Mouse (Mus musculus): Measurements from ENCODE around the gene Mapk1ip1. TPM values are rescaled to one million over a fixed set of nuclear protein-coding genes. Genes with fewer than 3 reads are reported as not detected.

The Mapk1ip1 gene
- polyA plus RNA-seq, 1 experiment from 2014 or later: 16.2 TPM

- no peaks in the 10 kb centered on the region for H3K9me3 ChIP-seq (ENCODE audit: control insufficient read depth, low read length)
- no peaks in the 10 kb centered on the region for H3K4me1 ChIP-seq (ENCODE audit: control insufficient read depth, insufficient read depth, low read length)
- H3K27ac ChIP-seq (ENCODE audit: low read depth, low read length): no peak overlapping the region
- H3K36me3 ChIP-seq (ENCODE audit: control insufficient read depth, insufficient read depth, low read length): peaks cover 2% of the 10 kb centered on the region; the same call in 1 of the 2 replicates
- H3K4me3 ChIP-seq (ENCODE audit: low read depth, low read length): no peak overlapping the region
- ATAC-seq (ENCODE audit: low FRiP score) (no peak), DNase-seq (ENCODE audit: low spot score, missing footprints) (no peak)
- WGBS: 78% methylated on average over 3 of the region's 3 CpGs
- no peaks in the 10 kb centered on the region for H3K27me3 ChIP-seq (ENCODE audit: control insufficient read depth, insufficient read depth, low read length)
- no peak overlapping the region for H3K9ac ChIP-seq (ENCODE audit: low read length)
- H3K4me2 ChIP-seq: no peak overlapping the region
Measured at GRCm38 (mm10) chr7:138863950-138864572, 18.0 kb upstream of the Mapk1ip1 start.

DNA sequence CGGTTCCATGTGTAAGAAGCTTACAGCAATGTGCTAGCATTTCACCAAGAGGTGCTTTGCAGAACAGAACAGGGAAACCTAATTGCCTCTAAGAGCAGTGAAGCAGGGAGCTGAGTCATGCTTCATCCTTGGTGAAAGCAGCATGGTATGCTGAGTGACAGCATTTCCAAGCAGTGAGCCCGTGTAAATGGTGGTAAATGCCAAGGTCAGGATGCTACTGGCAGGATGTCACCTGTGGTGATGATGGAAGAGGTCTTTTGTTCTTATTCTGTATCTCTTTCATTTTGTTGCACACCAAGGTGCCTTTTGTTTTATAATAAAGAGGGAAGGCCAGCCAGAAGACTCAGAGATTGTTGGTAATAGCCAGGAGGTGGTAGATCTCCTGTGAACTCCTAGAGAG lies 10.6 kb upstream of the Mapk1ip1 start:
- H3K9me3 ChIP-seq (ENCODE audit: control insufficient read depth, low read length): no peaks in the 10 kb centered on the region
- no peaks in the 10 kb centered on the region for H3K36me3 ChIP-seq (ENCODE audit: control insufficient read depth, insufficient read depth, low read length)
- H3K4me1 ChIP-seq (ENCODE audit: control insufficient read depth, insufficient read depth, low read length): no peaks in the 10 kb centered on the region
- H3K9ac ChIP-seq (ENCODE audit: low read length): no peak overlapping the region
- no peaks in the 10 kb centered on the region for H3K27me3 ChIP-seq (ENCODE audit: control insufficient read depth, insufficient read depth, low read length)
- no peak overlapping the region for H3K27ac ChIP-seq (ENCODE audit: low read depth, low read length)
- WGBS: 83% methylated on average over 2 of the region's 2 CpGs
- ATAC-seq (ENCODE audit: low FRiP score) (no peak), DNase-seq (ENCODE audit: low spot score, missing footprints) (no peak)
- H3K4me2 ChIP-seq: no peak overlapping the region
- H3K4me3 ChIP-seq (ENCODE audit: low read depth, low read length): no peak overlapping the region

DNA sequence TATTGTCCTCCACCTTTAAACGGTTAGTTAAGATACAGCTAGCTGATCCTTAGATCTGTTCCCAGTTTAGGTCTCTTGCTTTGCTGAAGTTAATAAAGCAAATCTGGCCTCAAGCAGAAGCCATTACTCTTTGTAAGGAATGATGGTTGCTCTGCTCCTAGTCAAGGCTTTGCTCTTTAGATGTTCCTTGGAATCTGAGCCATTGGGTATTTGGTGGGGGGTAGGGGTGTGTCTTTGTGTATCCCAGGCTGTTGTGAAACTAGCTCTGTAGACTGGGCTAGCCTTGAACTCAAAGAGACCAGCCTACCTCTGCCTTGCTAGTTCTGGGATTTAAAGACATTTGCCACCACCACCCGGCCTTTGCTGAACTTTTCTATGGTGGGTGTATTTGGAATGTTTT lies 8.1 kb upstream of the Mapk1ip1 start:
- no peak overlapping the region for H3K4me2 ChIP-seq
- H3K4me3 ChIP-seq (ENCODE audit: low read depth, low read length): no peak overlapping the region
- ATAC-seq (ENCODE audit: low FRiP score) (no peak), DNase-seq (ENCODE audit: low spot score, missing footprints) (peak; percentile 62)
- no peaks in the 10 kb centered on the region for H3K9me3 ChIP-seq (ENCODE audit: control insufficient read depth, low read length)
- 93% methylated on average over 2 of the region's 2 CpGs for WGBS
- no peaks in the 10 kb centered on the region for H3K36me3 ChIP-seq (ENCODE audit: control insufficient read depth, insufficient read depth, low read length)
- H3K9ac ChIP-seq (ENCODE audit: low read length): no peak overlapping the region
- H3K27me3 ChIP-seq (ENCODE audit: control insufficient read depth, insufficient read depth, low read length): no peaks in the 10 kb centered on the region
- H3K4me1 ChIP-seq (ENCODE audit: control insufficient read depth, insufficient read depth, low read length): peaks cover 4% of the 10 kb centered on the region; the same call in 1 of the 2 replicates
- no peak overlapping the region for H3K27ac ChIP-seq (ENCODE audit: low read depth, low read length)

- 93% methylated on average over 4 of the region's 4 CpGs for WGBS
- no peaks in the 10 kb centered on the region for H3K36me3 ChIP-seq (ENCODE audit: control insufficient read depth, insufficient read depth, low read length)
- no peak for DNase-seq (ENCODE audit: low spot score, missing footprints)
Measured at GRCm38 (mm10) chr7:138853417-138854031, 7.5 kb upstream of the Mapk1ip1 start.

DNA sequence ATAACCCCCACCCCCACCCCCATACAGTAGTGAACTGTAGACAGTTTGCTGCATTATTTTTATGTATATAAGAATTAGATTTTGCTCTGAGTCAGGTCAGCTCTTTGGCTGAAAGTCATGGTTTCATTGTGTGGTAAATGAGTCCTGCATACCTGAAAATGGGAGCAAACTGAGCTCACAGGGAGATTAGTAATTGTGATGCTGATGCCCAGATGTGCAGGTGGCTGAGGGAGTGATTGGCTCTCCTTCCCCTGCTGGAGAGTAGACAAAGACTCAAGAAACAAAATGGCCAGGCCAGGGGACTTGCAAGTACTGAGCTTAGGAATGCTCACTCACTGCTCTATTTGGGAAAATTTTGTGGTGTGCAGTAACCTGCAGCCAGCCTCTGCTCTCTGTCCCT lies 4.0 kb upstream of the Mapk1ip1 start:
- no peak for DNase-seq (ENCODE audit: low spot score, missing footprints)
- Histone ChIP-seq H3K9me3 (ENCODE audit: control insufficient read depth, low read length) (no peaks in the 10 kb centered on the region), H3K36me3 (ENCODE audit: control insufficient read depth, insufficient read depth, low read length) (no peaks in the 10 kb centered on the region), H3K9ac (ENCODE audit: low read length) (no peak overlapping the region), H3K27ac (ENCODE audit: low read depth, low read length) (no peak overlapping the region), H3K27me3 (ENCODE audit: control insufficient read depth, insufficient read depth, low read length) (no peaks in the 10 kb centered on the region), H3K4me1 (ENCODE audit: control insufficient read depth, insufficient read depth, low read length) (peaks cover 20% of the 10 kb centered on the region), H3K4me2 (no peak overlapping the region), H3K4me3 (ENCODE audit: low read depth, low read length) (no peak overlapping the region)
- no peak for ATAC-seq (ENCODE audit: low FRiP score)

More at GRCm38 (mm10) chr7:138853417-138854031, 7.5 kb upstream of the Mapk1ip1 start:
- no peak for ATAC-seq (ENCODE audit: low FRiP score)
- no peak overlapping the region for H3K4me3 ChIP-seq (ENCODE audit: low read depth, low read length)
- no peak overlapping the region for H3K9ac ChIP-seq (ENCODE audit: low read length)
- H3K4me1 ChIP-seq (ENCODE audit: control insufficient read depth, insufficient read depth, low read length): peaks cover 4% of the 10 kb centered on the region; the same call in 1 of the 2 replicates
- no peaks in the 10 kb centered on the region for H3K9me3 ChIP-seq (ENCODE audit: control insufficient read depth, low read length)
- no peak overlapping the region for H3K4me2 ChIP-seq
- H3K27me3 ChIP-seq (ENCODE audit: control insufficient read depth, insufficient read depth, low read length): no peaks in the 10 kb centered on the region
- no peak overlapping the region for H3K27ac ChIP-seq (ENCODE audit: low read depth, low read length)

GRCm38 (mm10) chr7:138848028-138848920 lies 2.2 kb upstream of the Mapk1ip1 start:
- ATAC-seq (ENCODE audit: low FRiP score) (no peak), DNase-seq (ENCODE audit: low spot score, missing footprints) (peak; percentile 79)
- H3K36me3 ChIP-seq (ENCODE audit: control insufficient read depth, insufficient read depth, low read length): no peaks in the 10 kb centered on the region
- H3K9ac ChIP-seq (ENCODE audit: low read length): no peak overlapping the region
- H3K27me3 ChIP-seq (ENCODE audit: control insufficient read depth, insufficient read depth, low read length): no peaks in the 10 kb centered on the region
- peaks cover 31% of the 10 kb centered on the region for H3K4me1 ChIP-seq (ENCODE audit: control insufficient read depth, insufficient read depth, low read length)
- no peak overlapping the region for H3K4me2 ChIP-seq
- H3K27ac ChIP-seq (ENCODE audit: low read depth, low read length): no peak overlapping the region
- 88% methylated on average over 7 of the region's 7 CpGs for WGBS
- no peaks in the 10 kb centered on the region for H3K9me3 ChIP-seq (ENCODE audit: control insufficient read depth, low read length)
- H3K4me3 ChIP-seq (ENCODE audit: low read depth, low read length): no peak overlapping the region

- no peaks in the 10 kb centered on the region for H3K36me3 ChIP-seq (ENCODE audit: control insufficient read depth, insufficient read depth, low read length)
- H3K4me3 ChIP-seq (ENCODE audit: low read depth, low read length): peak overlapping the region; percentile 80
- 54% methylated on average over 13 of the region's 13 CpGs for WGBS
- H3K27me3 ChIP-seq (ENCODE audit: control insufficient read depth, insufficient read depth, low read length): no peaks in the 10 kb centered on the region
- no peak for ATAC-seq (ENCODE audit: low FRiP score)
- no peaks in the 10 kb centered on the region for H3K9me3 ChIP-seq (ENCODE audit: control insufficient read depth, low read length)
- peak overlapping the region; percentile 96 for H3K9ac ChIP-seq (ENCODE audit: low read length)
- H3K4me2 ChIP-seq: peak overlapping the region; percentile 73
- peaks cover 31% of the 10 kb centered on the region for H3K4me1 ChIP-seq (ENCODE audit: control insufficient read depth, insufficient read depth, low read length)
- peak; percentile 60 for DNase-seq (ENCODE audit: low spot score, missing footprints)
- no peak overlapping the region for H3K27ac ChIP-seq (ENCODE audit: low read depth, low read length)
Measured at GRCm38 (mm10) chr7:138847316-138848027, 1.4 kb upstream of the Mapk1ip1 start.

DNA sequence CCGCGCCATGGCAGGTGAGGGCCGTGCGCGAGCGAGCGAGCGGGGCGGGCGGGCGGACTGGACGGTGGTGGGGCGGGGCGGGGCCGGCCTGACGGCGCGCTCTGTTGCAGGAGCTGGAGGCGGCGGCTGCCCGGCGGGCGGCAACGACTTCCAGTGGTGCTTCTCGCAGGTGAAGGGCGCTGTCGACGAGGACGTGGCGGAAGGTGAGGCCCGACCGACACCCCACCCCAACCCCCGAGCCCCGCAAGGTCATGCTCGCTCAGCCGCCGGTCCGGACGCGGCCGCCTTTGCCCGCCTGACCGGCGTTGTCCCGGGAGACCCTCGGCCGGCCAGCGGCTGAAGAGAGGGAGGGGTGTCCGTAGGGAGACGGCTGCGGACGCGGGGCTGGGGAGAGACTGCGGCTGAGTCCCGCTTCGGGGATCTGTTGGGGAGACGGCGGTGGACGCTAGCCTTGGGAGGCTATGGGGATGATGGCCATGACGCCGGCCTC lies 474 bp upstream of the Mapk1ip1 start:
- peaks cover 31% of the 10 kb centered on the region for H3K4me1 ChIP-seq (ENCODE audit: control insufficient read depth, insufficient read depth, low read length)
- H3K36me3 ChIP-seq (ENCODE audit: control insufficient read depth, insufficient read depth, low read length): no peaks in the 10 kb centered on the region
- peak overlapping the region; percentile 73 for H3K4me2 ChIP-seq
- peak overlapping the region; percentile 89 for H3K27ac ChIP-seq (ENCODE audit: low read depth, low read length)
- H3K4me3 ChIP-seq (ENCODE audit: low read depth, low read length): peak overlapping the region; percentile 80
- WGBS: under 1% methylated on average over 60 of the region's 61 CpGs
- ATAC-seq (ENCODE audit: low FRiP score) (peak; percentile 87), DNase-seq (ENCODE audit: low spot score, missing footprints) (peak; percentile 95)
- no peaks in the 10 kb centered on the region for H3K27me3 ChIP-seq (ENCODE audit: control insufficient read depth, insufficient read depth, low read length)
- H3K9ac ChIP-seq (ENCODE audit: low read length): peak overlapping the region; percentile 96
- H3K9me3 ChIP-seq (ENCODE audit: control insufficient read depth, low read length): no peaks in the 10 kb centered on the region

Data from midbrain, embryonic 11.5 days (tissue).